ENCODE assay signal across 9 mouse cellular contexts in the genomic region with DNA sequence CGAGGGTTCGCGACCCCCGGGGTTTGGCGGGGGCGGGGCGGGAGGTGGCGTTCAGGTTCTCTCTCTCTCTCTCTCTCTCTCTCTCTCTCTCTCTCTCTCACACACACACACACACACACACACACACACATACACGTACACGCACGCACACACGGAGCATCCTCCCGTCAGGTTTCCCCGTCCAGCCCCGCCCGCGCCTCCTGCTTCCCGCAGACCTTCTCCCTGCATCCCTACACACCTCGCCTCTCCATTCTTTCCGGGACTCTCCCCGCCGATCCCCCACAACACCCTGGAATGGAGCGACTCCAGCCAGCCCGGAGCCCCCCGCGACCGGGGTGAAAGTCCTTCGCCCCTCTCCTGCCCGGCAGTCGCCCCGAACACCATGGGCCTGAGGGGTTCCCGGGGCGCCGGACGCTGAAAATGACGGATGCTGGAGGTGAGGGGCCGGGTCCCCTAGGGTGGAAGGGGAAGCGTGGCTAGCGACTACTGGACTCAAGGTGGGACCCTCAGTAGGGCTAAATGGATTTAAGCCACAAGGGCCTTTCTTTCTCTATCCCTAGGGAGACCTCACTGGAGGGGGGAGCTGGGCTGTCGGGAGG. TPM values are rescaled to one million over a fixed set of nuclear protein-coding genes. Genes with fewer than 3 reads are reported as not detected.
A peak's percentile ranks its signal among the peaks of the same experiment; 100 is the strongest.
DNase-seq lines count a peak whose midpoint lies in the region; ATAC-seq and TF ChIP-seq lines count a peak whose summit lies in the region.
"Had no signal": no experiment of that assay in that cellular context is flagged by ENCODE, and none has a peak within 500 bp of the region (broad histone marks: within the 10 kb centered on the region; RNA-seq: fewer than 3 reads in every experiment).

No protein-coding gene starts in this region.

- no peak for TF ChIP-seq CTCF in CH12.LX (conservative IDR thresholded peaks at IDR 0.05 in 1 of 2, IDR thresholded peaks at IDR 0.05 in 1 of 2; ENCODE audit: low read depth in 2 of 2, low read length in 2 of 2)
- no peak for TF ChIP-seq CTCF in stomach, postnatal 0 days (IDR thresholded peaks at IDR 0.05; ENCODE audit: low read depth)

- H3K4me1 ChIP-seq in heart, embryonic 12.5 days (replicated peaks) = peaks cover 62% of the 10 kb centered on the region
- peaks cover 2 to 21% of the 10 kb centered on the region in 2 experiments; a peak in 2 of 4 replicates for H3K4me1 ChIP-seq in CH12.LX (ENCODE audit: control insufficient read depth in 1 of 2, insufficient read depth in 2 of 2)
- peaks cover 29% of the 10 kb centered on the region for H3K4me1 ChIP-seq in heart, embryonic 16.5 days (ENCODE audit: control insufficient read depth, insufficient read depth, low read length)
- H3K4me1 ChIP-seq in liver, embryonic 15.5 days (replicated peaks) = peaks cover 79% of the 10 kb centered on the region
- H3K4me1 ChIP-seq in stomach, postnatal 0 days (replicated peaks; ENCODE audit: control insufficient read depth, insufficient read depth) = peaks cover 12% of the 10 kb centered on the region; the same call in 1 of the 2 replicates

- H3K4me2 ChIP-seq in heart, embryonic 12.5 days = peak overlapping the region; percentile 94
- peak overlapping the region; percentile 86 for H3K4me2 ChIP-seq in CH12.LX (ENCODE audit: insufficient read depth, low read depth, poor library complexity, severe bottlenecking)
- H3K4me2 ChIP-seq in heart, embryonic 16.5 days (ENCODE audit: low read depth, low read length) = peak overlapping the region; percentile 73
- peak overlapping the region; percentile 89 for H3K4me2 ChIP-seq in liver, embryonic 15.5 days
- peak overlapping the region; percentile 75 for H3K4me2 ChIP-seq in stomach, postnatal 0 days (replicated peaks; ENCODE audit: low read depth)

- ATAC-seq in heart, embryonic 12.5 days (ENCODE audit: insufficient number of reproducible peaks, low FRiP score) = peak; percentile 14; the same call in 1 of the 2 replicates
- ATAC-seq in heart, embryonic 16.5 days (replicated peaks; ENCODE audit: extremely low read depth, insufficient read depth, low FRiP score) = no peak
- no peak for ATAC-seq in liver, embryonic 15.5 days (ENCODE audit: insufficient read depth)
- ATAC-seq in stomach, postnatal 0 days (ENCODE audit: low FRiP score, low TSS enrichment) = no peak

- no peaks in the 10 kb centered on the region for H3K27me3 ChIP-seq in heart, embryonic 12.5 days (replicated peaks)
- peaks cover 70% of the 10 kb centered on the region for H3K27me3 ChIP-seq in CH12.LX (replicated peaks)
- no peaks in the 10 kb centered on the region for H3K27me3 ChIP-seq in heart, embryonic 16.5 days (ENCODE audit: control insufficient read depth, insufficient read depth, low read length)
- H3K27me3 ChIP-seq in liver, embryonic 15.5 days = peaks cover 21% of the 10 kb centered on the region
- no peaks in the 10 kb centered on the region for H3K27me3 ChIP-seq in stomach, postnatal 0 days (ENCODE audit: control insufficient read depth, insufficient read depth, low read length)

- peak overlapping the region; percentile 83 for H3K27ac ChIP-seq in heart, embryonic 12.5 days (ENCODE audit: poor library complexity, severe bottlenecking)
- H3K27ac ChIP-seq in CH12.LX (ENCODE audit: insufficient read depth, low read depth) = no peak overlapping the region
- H3K27ac ChIP-seq in heart, embryonic 16.5 days (ENCODE audit: low read length) = peak overlapping the region; percentile 83
- H3K27ac ChIP-seq in liver, embryonic 15.5 days (replicated peaks) = peak overlapping the region; percentile 100
- peak overlapping the region; percentile 81 for H3K27ac ChIP-seq in stomach, postnatal 0 days (replicated peaks)

- DNase-seq in heart, adult 8-10 months (ENCODE audit: low spot score) = no peak
- DNase-seq in CH12.LX (ENCODE audit: extremely low read depth) = no peak
- DNase-seq in cerebellum, adult 9-11 months = peak; percentile 85
- no peak for DNase-seq in stomach, postnatal 0 days (ENCODE audit: low spot score)
- DNase-seq in adrenal gland, postnatal 14 days = no peak

- in situ Hi-C loops in CH12.LX (cut with MboI; ENCODE audit: low pct_ligation_motif_present, low pct_unique_long_range_greater_than_20kb, low sequenced_read_pairs) = no loop called here

- no peaks in the 10 kb centered on the region for H3K9me3 ChIP-seq in heart, embryonic 12.5 days (replicated peaks)
- H3K9me3 ChIP-seq in CH12.LX (replicated peaks; ENCODE audit: low read length) = peaks cover 4% of the 10 kb centered on the region
- H3K9me3 ChIP-seq in heart, embryonic 16.5 days (replicated peaks; ENCODE audit: control insufficient read depth, low read length) = no peaks in the 10 kb centered on the region
- H3K9me3 ChIP-seq in liver, embryonic 15.5 days (replicated peaks) = no peaks in the 10 kb centered on the region
- no peaks in the 10 kb centered on the region for H3K9me3 ChIP-seq in stomach, postnatal 0 days (ENCODE audit: control insufficient read depth, low read length)

- WGBS in heart, embryonic 12.5 days = under 1% methylated on average over 38 of the region's 40 CpGs
- under 1% methylated on average over 39 of the region's 40 CpGs for WGBS in heart, embryonic 16.5 days
- WGBS in liver, embryonic 15.5 days (ENCODE audit: insufficient replicate concordance) = 2% methylated on average over 37 of the region's 40 CpGs
- whole genome bisulfite sequencing in stomach, postnatal 0 days = 2% methylated on average over 35 of the region's 40 CpGs

- H3K79me2 ChIP-seq in CH12.LX (replicated peaks; ENCODE audit: control insufficient read depth, extremely low read depth, insufficient read depth, poor library complexity, severe bottlenecking) = no peaks in the 10 kb centered on the region

- peak overlapping the region; percentile 78 for H3K4me3 ChIP-seq in heart, embryonic 12.5 days
- peak overlapping the region in 1 of 3 experiments; percentile 50 for H3K4me3 ChIP-seq in CH12.LX (replicated peaks in 1 of 3; ENCODE audit: low read depth in 2 of 3, low read length in 2 of 3, poor library complexity in 1 of 3)
- H3K4me3 ChIP-seq in heart, embryonic 16.5 days (ENCODE audit: low read length) = peak overlapping the region; percentile 64
- peak overlapping the region; percentile 78 for H3K4me3 ChIP-seq in liver, embryonic 15.5 days (replicated peaks)
- H3K4me3 ChIP-seq in stomach, postnatal 0 days (ENCODE audit: low read depth, low read length) = peak overlapping the region; percentile 56

- dilution Hi-C loops in CH12.LX (cut with MboI; ENCODE audit: extremely low pct_ligation_motif_present, extremely low pct_unique_long_range_greater_than_20kb, low sequenced_read_pairs) = no loop called here

- TF ChIP-seq POLR2A in CH12.LX (IDR thresholded peaks at IDR 0.05; ENCODE audit: low read depth, low read length) = no peak

- no peak for TF ChIP-seq RAD21 in CH12.LX (IDR thresholded peaks at IDR 0.05; ENCODE audit: low read depth, low read length)

- TF ChIP-seq EP300 in CH12.LX (IDR thresholded peaks at IDR 0.05; ENCODE audit: low read length) = no peak
- no peak for TF ChIP-seq EP300 in stomach, postnatal 0 days (optimal IDR thresholded peaks at IDR 0.05)

- H3K36me3 ChIP-seq in heart, embryonic 12.5 days = peaks cover 12% of the 10 kb centered on the region
- peaks cover 0 to 8% of the 10 kb centered on the region in 2 experiments for H3K36me3 ChIP-seq in CH12.LX (replicated peaks in 1 of 2; ENCODE audit: control insufficient read depth in 1 of 2, insufficient read depth in 1 of 2, low read length in 1 of 2)
- no peaks in the 10 kb centered on the region; the same call in 1 of the 2 replicates for H3K36me3 ChIP-seq in heart, embryonic 16.5 days (ENCODE audit: control insufficient read depth, insufficient read depth)
- H3K36me3 ChIP-seq in liver, embryonic 15.5 days (replicated peaks) = peaks cover 28% of the 10 kb centered on the region
- peaks cover 6% of the 10 kb centered on the region for H3K36me3 ChIP-seq in stomach, postnatal 0 days (ENCODE audit: control insufficient read depth, insufficient read depth, low read length)

- H3K9ac ChIP-seq in heart, embryonic 12.5 days = peak overlapping the region; percentile 87
- H3K9ac ChIP-seq in CH12.LX (ENCODE audit: insufficient read depth, low read depth) = peak overlapping the region; percentile 39
- H3K9ac ChIP-seq in heart, embryonic 16.5 days (ENCODE audit: low read length) = peak overlapping the region; percentile 77
- peak overlapping the region; percentile 95 for H3K9ac ChIP-seq in liver, embryonic 15.5 days
- H3K9ac ChIP-seq in stomach, postnatal 0 days (ENCODE audit: low read length) = peak overlapping the region; percentile 76

RNA-seq across cellular contexts. Expression of a gene that starts 0.6 kb away (rescaled TPM):
- 14.8 and 16.5 TPM in 2 replicates for polyA plus RNA-seq in heart, embryonic 12.5 days (2016; fragmentation: Nextera tagmentation; extraction: Ambion mirVana)
- 1 to 10 TPM in 2 of 4 experiments, under 1 TPM in 2; 0.72 to 1.1 (median 0.96) TPM for total RNA-seq in heart, adult 8-10 months (2022)
- total RNA-seq in CH12.LX (2012; rRNA removed) (0.04 and 0.17 TPM in 2 replicates), CH12.LX (2014; rRNA removed) (0.07 TPM in 1 of 2 replicates, not detected in the other)
- polyA plus RNA-seq in CH12.LX (2012; ENCODE audit: insufficient read length, low read depth) = not detected in 2 replicates
- 8.6 and 9.0 TPM in 2 replicates for polyA plus RNA-seq in heart, embryonic 16.5 days (2015; fragmentation: Nextera tagmentation; extraction: Ambion mirVana)
- polyA plus RNA-seq in liver, embryonic 15.5 days (2015; fragmentation: Nextera tagmentation; extraction: Ambion mirVana) = 33.9 and 39.2 TPM in 2 replicates
- polyA plus RNA-seq in stomach, postnatal 0 days (2015; fragmentation: Nextera tagmentation; extraction: Ambion mirVana) = 6.7 and 7.2 TPM in 2 replicates
- 5.4 and 7.3 TPM in 2 replicates for total RNA-seq in adrenal gland, postnatal 14 days (2021)

RNA-seq across cellular contexts. Expression of a gene that starts 19.4 kb away (rescaled TPM):
- polyA plus RNA-seq in heart, embryonic 12.5 days (2016; fragmentation: Nextera tagmentation; extraction: Ambion mirVana) = 10.4 and 12.2 TPM in 2 replicates
- total RNA-seq in heart, adult 8-10 months (2022) = 10 to 100 TPM; 43.9 to 47.4 (median 45.6) TPM
- total RNA-seq in CH12.LX (2012; rRNA removed) (21.2 and 21.8 TPM in 2 replicates), CH12.LX (2014; rRNA removed) (5.7 and 7.8 TPM in 2 replicates)
- polyA plus RNA-seq in CH12.LX (2012; ENCODE audit: insufficient read length, low read depth) = 20.3 and 21.2 TPM in 2 replicates
- 5.8 and 6.4 TPM in 2 replicates for polyA plus RNA-seq in heart, embryonic 16.5 days (2015; fragmentation: Nextera tagmentation; extraction: Ambion mirVana)
- polyA plus RNA-seq in liver, embryonic 15.5 days (2015; fragmentation: Nextera tagmentation; extraction: Ambion mirVana) = 8.2 and 8.8 TPM in 2 replicates
- polyA plus RNA-seq in stomach, postnatal 0 days (2015; fragmentation: Nextera tagmentation; extraction: Ambion mirVana) = 4.9 and 5.4 TPM in 2 replicates
- total RNA-seq in adrenal gland, postnatal 14 days (2021) = 101 and 109 TPM in 2 replicates

RNA-seq across cellular contexts. Expression of a gene that starts 30.9 kb away (rescaled TPM):
- polyA plus RNA-seq in heart, embryonic 12.5 days (2016; fragmentation: Nextera tagmentation; extraction: Ambion mirVana) = 65.1 and 68.3 TPM in 2 replicates
- total RNA-seq in heart, adult 8-10 months (2022) = 100 to 1,000 TPM; 469 to 545 (median 504) TPM
- total RNA-seq in CH12.LX (2012; rRNA removed) = not detected in 2 replicates
- total RNA-seq in CH12.LX (2014; rRNA removed) = not detected in 2 replicates
- not detected in 2 replicates for polyA plus RNA-seq in CH12.LX (2012; ENCODE audit: insufficient read length, low read depth)
- 141 and 148 TPM in 2 replicates for polyA plus RNA-seq in heart, embryonic 16.5 days (2015; fragmentation: Nextera tagmentation; extraction: Ambion mirVana)
- 10.2 and 10.8 TPM in 2 replicates for polyA plus RNA-seq in liver, embryonic 15.5 days (2015; fragmentation: Nextera tagmentation; extraction: Ambion mirVana)
- 29.8 and 39.0 TPM in 2 replicates for polyA plus RNA-seq in stomach, postnatal 0 days (2015; fragmentation: Nextera tagmentation; extraction: Ambion mirVana)
- total RNA-seq in adrenal gland, postnatal 14 days (2021) = 147 and 156 TPM in 2 replicates

RNA-seq across cellular contexts. Expression of a gene that starts 34.1 kb away (rescaled TPM):
- 20.6 and 26.6 TPM in 2 replicates for polyA plus RNA-seq in heart, embryonic 12.5 days (2016; fragmentation: Nextera tagmentation; extraction: Ambion mirVana)
- total RNA-seq in heart, adult 8-10 months (2022) = 100 to 1,000 TPM; 202 to 221 (median 208) TPM
- total RNA-seq in CH12.LX (2012; rRNA removed) (0.08 and 0.34 TPM in 2 replicates), CH12.LX (2014; rRNA removed) (not detected in 2 replicates)
- 0.39 and 0.45 TPM in 2 replicates for polyA plus RNA-seq in CH12.LX (2012; ENCODE audit: insufficient read length, low read depth)
- 27.9 and 29.4 TPM in 2 replicates for polyA plus RNA-seq in heart, embryonic 16.5 days (2015; fragmentation: Nextera tagmentation; extraction: Ambion mirVana)
- 0.35 and 1.1 TPM in 2 replicates for polyA plus RNA-seq in liver, embryonic 15.5 days (2015; fragmentation: Nextera tagmentation; extraction: Ambion mirVana)
- 0.47 and 0.80 TPM in 2 replicates for polyA plus RNA-seq in stomach, postnatal 0 days (2015; fragmentation: Nextera tagmentation; extraction: Ambion mirVana)
- total RNA-seq in adrenal gland, postnatal 14 days (2021) = 0.26 TPM in 1 of 2 replicates, not detected in the other

RNA-seq across cellular contexts. Expression of a gene that starts 42.8 kb away (rescaled TPM):
- polyA plus RNA-seq in heart, embryonic 12.5 days (2016; fragmentation: Nextera tagmentation; extraction: Ambion mirVana) = 0.30 TPM in 1 of 2 replicates, not detected in the other
- not detected for total RNA-seq in heart, adult 8-10 months (2022)
- not detected in 2 replicates for total RNA-seq in CH12.LX (2012; rRNA removed)
- total RNA-seq in CH12.LX (2014; rRNA removed) = not detected in 2 replicates
- polyA plus RNA-seq in CH12.LX (2012; ENCODE audit: insufficient read length, low read depth) = not detected in 2 replicates
- polyA plus RNA-seq in heart, embryonic 16.5 days (2015; fragmentation: Nextera tagmentation; extraction: Ambion mirVana) = 0.33 TPM in 1 of 2 replicates, not detected in the other
- polyA plus RNA-seq in liver, embryonic 15.5 days (2015; fragmentation: Nextera tagmentation; extraction: Ambion mirVana) = not detected in 2 replicates
- not detected in 2 replicates for polyA plus RNA-seq in stomach, postnatal 0 days (2015; fragmentation: Nextera tagmentation; extraction: Ambion mirVana)
- total RNA-seq in adrenal gland, postnatal 14 days (2021) = not detected in 2 replicates
- total RNA-seq: layer of hippocampus, postnatal 14 days had no signal

Comparison
In these comparisons a context has a peak if more than half of its experiments do, and no peak if none do; other contexts are left out.
1. H3K9ac ChIP-seq: peak in every context shown above with its lines; median percentile 95 in liver, embryonic 15.5 days; 87 in heart, embryonic 12.5 days; 77 in heart, embryonic 16.5 days; 76 in stomach, postnatal 0 days; 39 in CH12.LX.
2. RNA of a gene that starts 30.9 kb away (polyA plus RNA-seq): 141 to 148 TPM in heart, embryonic 16.5 days, 65.1 to 68.3 TPM in heart, embryonic 12.5 days, 29.8 to 39.0 TPM in stomach, postnatal 0 days and 10.2 to 10.8 TPM in liver, embryonic 15.5 days; not detected in CH12.LX; every median in the first group is over 10 times any median in the second.
3. Peak in every context shown above with its lines, with median percentiles within 50 percentile points of each other: H3K4me2 ChIP-seq.